Mouse (Mus musculus): ENCODE results near the gene Cdip1.

The Cdip1 gene

DNA sequence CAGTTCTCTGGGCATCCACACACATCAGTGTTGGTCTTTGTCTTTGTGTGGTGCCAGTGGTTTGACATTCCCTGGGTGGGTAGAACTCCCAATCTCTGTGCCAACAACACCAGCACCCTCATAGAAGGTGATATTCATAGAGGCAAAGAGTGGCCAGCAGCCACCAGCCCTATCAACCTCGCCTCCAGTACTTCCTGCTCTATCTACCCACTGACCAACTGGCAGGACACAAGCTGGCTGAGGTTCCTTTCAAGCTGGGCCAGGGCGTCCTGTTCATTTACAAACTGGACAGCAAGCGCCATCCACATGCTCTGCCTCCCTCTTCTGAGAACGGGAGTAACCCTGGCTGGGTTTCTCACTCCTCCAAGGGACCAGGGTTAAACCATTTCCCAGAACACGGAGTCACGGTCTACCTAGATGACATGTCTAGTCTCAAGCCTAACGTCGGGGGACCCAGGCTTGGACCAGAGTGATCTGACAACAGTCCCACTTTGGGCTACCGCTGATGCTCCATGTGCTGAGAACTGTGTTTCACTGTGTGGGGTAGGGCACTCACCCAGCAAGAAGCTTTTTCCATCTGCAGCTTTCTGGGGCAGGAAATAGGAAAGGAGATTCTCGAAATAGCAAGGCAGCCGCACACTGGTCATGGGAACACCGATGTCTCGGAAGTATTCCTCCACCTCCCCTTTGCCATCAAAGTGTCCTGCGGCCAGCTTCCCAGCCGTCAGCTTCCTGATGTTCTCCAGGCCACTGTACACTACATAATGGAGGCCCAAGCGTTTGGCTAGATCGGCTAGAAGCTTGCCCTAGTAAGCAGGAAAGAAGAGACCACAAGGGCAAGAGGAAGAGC lies 76.0 kb downstream of the Cdip1 start:
- H3K4me1 ChIP-seq (replicated peaks; ENCODE audit: low read depth, low read length), result peaks cover 25% of the 10 kb centered on the region
- H3K4me3 ChIP-seq (replicated peaks; ENCODE audit: low read length), result no peak overlapping the region
- H3K36me3 ChIP-seq (ENCODE audit: insufficient read depth, low read length), result peaks cover 79% of the 10 kb centered on the region
- no peaks in the 10 kb centered on the region for H3K27me3 ChIP-seq (ENCODE audit: insufficient read depth, low read length)
- TF ChIP-seq CTCF (conservative IDR thresholded peaks at IDR 0.05; ENCODE audit: low read length) (no peak), POU5F1 (IDR thresholded peaks at IDR 0.05; ENCODE audit: borderline replicate concordance, low read length) (no peak), NANOG (IDR thresholded peaks at IDR 0.05; ENCODE audit: borderline replicate concordance, low read length) (no peak)
- H3K9me3 ChIP-seq (ENCODE audit: low read length), result no peaks in the 10 kb centered on the region

GRCm38 (mm10) chr16:4711173-4711572 lies 78.9 kb downstream of the Cdip1 start:
- Histone ChIP-seq H3K9me3 (ENCODE audit: low read length) (no peaks in the 10 kb centered on the region), H3K4me3 (replicated peaks; ENCODE audit: low read length) (no peak overlapping the region), H3K4me1 (replicated peaks; ENCODE audit: low read depth, low read length) (peaks cover 25% of the 10 kb centered on the region), H3K27me3 (ENCODE audit: insufficient read depth, low read length) (no peaks in the 10 kb centered on the region), H3K36me3 (ENCODE audit: insufficient read depth, low read length) (peaks cover 100% of the 10 kb centered on the region)
- no peak for TF ChIP-seq NANOG (IDR thresholded peaks at IDR 0.05; ENCODE audit: borderline replicate concordance, low read length)
- no peak for TF ChIP-seq CTCF (conservative IDR thresholded peaks at IDR 0.05; ENCODE audit: low read length)
- no peak for TF ChIP-seq POU5F1 (IDR thresholded peaks at IDR 0.05; ENCODE audit: borderline replicate concordance, low read length)

DNA sequence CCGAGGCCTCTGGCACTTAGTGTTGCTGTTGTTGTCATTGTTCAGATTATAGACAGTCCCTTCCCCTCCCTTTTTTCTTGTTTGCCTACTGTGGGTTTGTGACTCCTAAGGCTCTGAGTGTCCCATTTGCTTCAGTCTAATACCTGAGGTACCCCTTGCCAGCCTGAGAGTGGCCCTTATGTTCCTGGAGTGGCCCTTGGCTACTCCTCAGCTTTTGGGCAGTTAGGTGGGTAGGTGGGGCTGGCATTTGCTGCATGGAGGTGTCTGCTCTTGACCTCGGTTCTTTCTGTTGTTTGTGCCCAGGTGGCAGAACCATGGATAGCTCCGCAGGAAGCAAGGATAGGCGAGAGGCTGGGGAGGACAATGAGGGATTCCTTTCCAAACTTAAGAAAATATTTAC lies 84.6 kb downstream of the Cdip1 start:
- TF ChIP-seq POU5F1 (IDR thresholded peaks at IDR 0.05; ENCODE audit: borderline replicate concordance, low read length), result no peak
- TF ChIP-seq NANOG (IDR thresholded peaks at IDR 0.05; ENCODE audit: borderline replicate concordance, low read length), result no peak
- TF ChIP-seq CTCF (conservative IDR thresholded peaks at IDR 0.05; ENCODE audit: low read length), result no peak
- H3K4me1 ChIP-seq (replicated peaks; ENCODE audit: low read depth, low read length), result peaks cover 45% of the 10 kb centered on the region
- H3K9me3 ChIP-seq (ENCODE audit: low read length), result no peaks in the 10 kb centered on the region
- H3K36me3 ChIP-seq (ENCODE audit: insufficient read depth, low read length), result peaks cover 100% of the 10 kb centered on the region
- no peaks in the 10 kb centered on the region for H3K27me3 ChIP-seq (ENCODE audit: insufficient read depth, low read length)
- no peak overlapping the region for H3K4me3 ChIP-seq (replicated peaks; ENCODE audit: low read length)

DNA sequence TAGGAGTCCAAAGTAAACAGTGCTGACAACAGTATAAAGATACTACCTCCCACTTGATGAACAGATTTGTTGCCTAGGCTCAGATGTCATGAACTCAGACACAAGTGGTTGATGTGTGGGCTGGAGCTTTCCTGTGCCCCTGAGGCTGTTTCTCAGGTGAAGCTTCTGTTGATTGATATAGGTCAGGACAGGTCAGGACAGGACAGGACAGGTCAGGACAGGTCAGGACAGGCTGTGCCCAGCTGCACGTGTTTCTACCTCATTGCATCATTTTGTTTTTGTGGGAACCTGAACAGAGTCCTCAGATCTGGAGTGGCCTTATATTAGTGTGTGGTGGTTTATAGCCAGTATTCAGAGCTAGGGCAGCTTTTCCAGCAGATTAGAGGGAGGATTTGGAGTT lies 87.4 kb downstream of the Cdip1 start:
- H3K4me1 ChIP-seq (replicated peaks; ENCODE audit: low read depth, low read length), result peaks cover 56% of the 10 kb centered on the region
- no peak overlapping the region for H3K4me3 ChIP-seq (replicated peaks; ENCODE audit: low read length)
- TF ChIP-seq CTCF (conservative IDR thresholded peaks at IDR 0.05; ENCODE audit: low read length) (no peak), NANOG (IDR thresholded peaks at IDR 0.05; ENCODE audit: borderline replicate concordance, low read length) (no peak), POU5F1 (IDR thresholded peaks at IDR 0.05; ENCODE audit: borderline replicate concordance, low read length) (no peak)
- no peaks in the 10 kb centered on the region for H3K9me3 ChIP-seq (ENCODE audit: low read length)
- H3K36me3 ChIP-seq (ENCODE audit: insufficient read depth, low read length), result peaks cover 100% of the 10 kb centered on the region
- H3K27me3 ChIP-seq (ENCODE audit: insufficient read depth, low read length), result no peaks in the 10 kb centered on the region

DNA sequence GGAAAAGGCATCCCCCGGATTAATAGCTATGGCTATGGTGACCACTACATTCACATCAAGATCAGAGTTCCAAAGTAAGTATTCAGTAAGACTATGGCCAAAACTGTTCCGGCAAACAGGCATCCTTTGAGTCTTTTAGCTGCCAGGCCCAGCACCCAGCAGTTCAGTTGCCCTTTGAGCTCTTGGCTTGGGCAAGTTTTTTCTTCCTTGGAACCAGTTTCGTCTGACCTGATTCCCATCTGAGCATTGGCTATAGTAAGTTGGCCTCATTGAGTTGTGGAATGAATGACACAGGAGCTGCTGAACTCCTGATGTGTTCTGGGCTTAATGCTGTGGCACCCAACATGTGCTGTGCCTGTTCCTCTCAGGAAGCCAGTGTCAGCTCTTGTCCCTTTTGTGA lies 88.9 kb downstream of the Cdip1 start:
- H3K4me1 ChIP-seq (replicated peaks; ENCODE audit: low read depth, low read length), result peaks cover 53% of the 10 kb centered on the region
- H3K9me3 ChIP-seq (ENCODE audit: low read length), result no peaks in the 10 kb centered on the region
- TF ChIP-seq POU5F1 (IDR thresholded peaks at IDR 0.05; ENCODE audit: borderline replicate concordance, low read length) (no peak), NANOG (IDR thresholded peaks at IDR 0.05; ENCODE audit: borderline replicate concordance, low read length) (no peak), CTCF (conservative IDR thresholded peaks at IDR 0.05; ENCODE audit: low read length) (no peak)
- H3K36me3 ChIP-seq (ENCODE audit: insufficient read depth, low read length), result peaks cover 100% of the 10 kb centered on the region
- no peaks in the 10 kb centered on the region for H3K27me3 ChIP-seq (ENCODE audit: insufficient read depth, low read length)
- H3K4me3 ChIP-seq (replicated peaks; ENCODE audit: low read length), result no peak overlapping the region

Data from E14TG2a.4 (cell line).